Mouse (Mus musculus) adrenal gland, adult 2 months (tissue): ENCODE measurements around the gene Gm20388. TPM values are rescaled to one million over a fixed set of nuclear protein-coding genes. Genes with fewer than 3 reads are reported as not detected.
"Not testable (repeated sequence)": the region's sequence is repeated elsewhere in the genome, so short reads cannot be mapped to it uniquely, and the experiment has no call there.

Experiments
- DNase-seq: peaks from one replicate; pipeline ENCODE4 v3.0.0; 2021
- polyA plus RNA-seq: library from polyadenylated mRNA; depleted of rRNA; stranded (reverse); fragments of >200 nt; gene quantifications from 2 replicates; pipeline ENCODE4 v1.2.3, GENCODE M21; 2012
- total RNA-seq, 2 experiments: library from RNA; stranded (reverse); gene quantifications; 2 replicates each; pipeline ENCODE4 v1.2.3; 2021

Gm20388 gene
- total and polyA plus RNA-seq, 3 experiments: 5.9 to 50.1 (median 9.9) TPM

- peak; percentile 49 for DNase-seq
Observed at GRCm38 (mm10) chr8:121393111-121393510, 1482.5 kb downstream of the Gm20388 start.

GRCm38 (mm10) chr8:121394686-121395085 lies 1484.0 kb downstream of the Gm20388 start:
- no peak for DNase-seq

- DNase-seq: no peak
Observed at GRCm38 (mm10) chr8:121395316-121395715, 1484.7 kb downstream of the Gm20388 start.

- no peak for DNase-seq
Observed at GRCm38 (mm10) chr8:121396151-121396550, 1485.5 kb downstream of the Gm20388 start.

- DNase-seq: no peak
Observed at GRCm38 (mm10) chr8:121397201-121397698, 1486.6 kb downstream of the Gm20388 start.

- no peak for DNase-seq
Observed at GRCm38 (mm10) chr8:121398081-121398480, 1487.4 kb downstream of the Gm20388 start.

GRCm38 (mm10) chr8:121398724-121399123 lies 1488.1 kb downstream of the Gm20388 start:
- DNase-seq: no peak

- no peak for DNase-seq
Observed at GRCm38 (mm10) chr8:121399173-121399572, 1488.5 kb downstream of the Gm20388 start.

GRCm38 (mm10) chr8:121400581-121400980 lies 1489.9 kb downstream of the Gm20388 start:
- no peak for DNase-seq

GRCm38 (mm10) chr8:121403821-121404220 lies 1493.2 kb downstream of the Gm20388 start:
- no peak for DNase-seq

GRCm38 (mm10) chr8:121418081-121418480 lies 1507.4 kb downstream of the Gm20388 start:
- peak; percentile 70 for DNase-seq

- DNase-seq: peak; percentile 36
Observed at GRCm38 (mm10) chr8:121419551-121419950, 1508.9 kb downstream of the Gm20388 start.

GRCm38 (mm10) chr8:121421009-121421408 lies 1510.4 kb downstream of the Gm20388 start:
- peak; percentile 59 for DNase-seq

GRCm38 (mm10) chr8:121424080-121424479 lies 1513.4 kb downstream of the Gm20388 start:
- DNase-seq: no peak

GRCm38 (mm10) chr8:121424600-121424999 lies 1514.0 kb downstream of the Gm20388 start:
- DNase-seq: no peak

GRCm38 (mm10) chr8:121431499-121431898 lies 1520.9 kb downstream of the Gm20388 start:
- peak; percentile 37 for DNase-seq

GRCm38 (mm10) chr8:121433466-121433865 lies 1522.8 kb downstream of the Gm20388 start:
- DNase-seq: no peak

- DNase-seq: no peak
Observed at GRCm38 (mm10) chr8:121436656-121437055, 1526.0 kb downstream of the Gm20388 start.

- no peak for DNase-seq
Observed at GRCm38 (mm10) chr8:121437506-121437905, 1526.9 kb downstream of the Gm20388 start.

GRCm38 (mm10) chr8:121438111-121438510 lies 1527.5 kb downstream of the Gm20388 start:
- DNase-seq: no peak

- DNase-seq: no peak
Observed at GRCm38 (mm10) chr8:121439351-121439750, 1528.7 kb downstream of the Gm20388 start.

- DNase-seq: no peak
Observed at GRCm38 (mm10) chr8:121443361-121443760, 1532.7 kb downstream of the Gm20388 start.

- DNase-seq: not testable (repeated sequence)
Observed at GRCm38 (mm10) chr8:121444521-121444920, 1533.9 kb downstream of the Gm20388 start.

GRCm38 (mm10) chr8:121445027-121445471 lies 1534.4 kb downstream of the Gm20388 start:
- peak; percentile 89 for DNase-seq
